Comparison of ENCODE assay signal across 9 mouse cellular contexts in the genomic region with DNA sequence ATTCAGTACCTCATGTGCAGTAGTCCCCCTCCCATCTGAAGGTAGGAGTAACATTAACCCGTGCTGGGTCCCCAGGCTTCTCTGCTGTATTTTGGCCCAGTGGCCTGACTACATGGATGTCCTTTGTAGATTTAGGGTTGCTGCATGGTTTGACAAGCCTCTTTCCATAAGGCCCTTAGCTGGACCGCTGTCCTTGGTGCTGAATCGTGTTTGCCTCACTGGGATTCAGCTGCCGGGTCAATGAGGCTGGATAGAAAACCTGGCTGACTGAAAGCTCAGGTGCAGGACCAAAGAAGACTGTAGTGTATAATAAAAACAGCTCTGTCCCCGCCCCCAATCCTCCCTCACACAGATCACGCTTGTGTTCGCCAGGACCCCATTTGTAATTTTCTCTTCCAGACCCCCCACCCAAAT. TPM values are rescaled to one million over a fixed set of nuclear protein-coding genes. Genes with fewer than 3 reads are reported as not detected.
DNase-seq lines count a peak whose midpoint lies in the region; TF ChIP-seq lines count a peak whose summit lies in the region.
"Had no signal": no experiment of that assay in that cellular context is flagged by ENCODE, and none has a peak within 500 bp of the region (broad histone marks: within the 10 kb centered on the region; RNA-seq: fewer than 3 reads in every experiment).

No protein-coding gene starts in this region.

- no peak for TF ChIP-seq CTCF in thymus, adult 2 months (IDR thresholded peaks at IDR 0.05; ENCODE audit: borderline replicate concordance, control insufficient read depth, extremely low read depth, insufficient read depth, low read length, poor library complexity)

- TF ChIP-seq POLR2A in thymus, adult 2 months (IDR thresholded peaks at IDR 0.05; ENCODE audit: control insufficient read depth, extremely low read depth, insufficient read depth, low read length, poor library complexity), result no peak

- no peak overlapping the region for H3K4me3 ChIP-seq in limb, embryonic 10.5 days
- H3K4me3 ChIP-seq in thymus, adult 2 months (ENCODE audit: control insufficient read depth, insufficient read depth, low read length), result no peak overlapping the region
- H3K4me3 ChIP-seq: liver, embryonic 13.5 days had no signal

- no peaks in the 10 kb centered on the region; the same call in 1 of the 2 replicates for H3K27me3 ChIP-seq in limb, embryonic 10.5 days (ENCODE audit: low read depth, poor library complexity, severe bottlenecking)
- H3K27me3 ChIP-seq in thymus, adult 2 months (ENCODE audit: control insufficient read depth, insufficient read depth, low read length), result no peaks in the 10 kb centered on the region
- H3K27me3 ChIP-seq: liver, embryonic 13.5 days had no signal

- peak; percentile 7 to 70 for DNase-seq in heart, adult 18-20 months
- no peak for DNase-seq in heart, postnatal 25 days (ENCODE audit: low spot score)
- peak; percentile 66 for DNase-seq in cerebellum, adult 9-10 months
- DNase-seq in frontal cortex, adult 2 months (ENCODE audit: extremely low spot score in 1 of 2, low spot score in 1 of 2), result peak; percentile 29 to 46
- DNase-seq in kidney, adult 18-20 months, result peak; percentile 34
- peak; percentile 90 for DNase-seq in limb, embryonic 10.5 days (ENCODE audit: low spot score)
- DNase-seq in ovary, postnatal 10 days (ENCODE audit: low spot score), result peak; percentile 61
- no peak for DNase-seq in thymus, adult 2 months
- DNase-seq: liver, embryonic 13.5 days had no signal

- H3K27ac ChIP-seq in limb, embryonic 10.5 days, result no peak overlapping the region
- no peak overlapping the region for H3K27ac ChIP-seq in thymus, adult 2 months (ENCODE audit: control insufficient read depth, insufficient read depth, low read length)
- H3K27ac ChIP-seq: liver, embryonic 13.5 days had no signal

- intact Hi-C loops in heart, postnatal 25 days (cut with DNase I), result no loop called here

- WGBS in limb, embryonic 10.5 days, result 1% methylated on average over 7 of the region's 7 CpGs
- WGBS in thymus, adult 2 months, result 7% methylated on average over 7 of the region's 7 CpGs

- H3K36me3 ChIP-seq in limb, embryonic 10.5 days, result no peaks in the 10 kb centered on the region
- no peaks in the 10 kb centered on the region for H3K36me3 ChIP-seq in thymus, adult 2 months (ENCODE audit: control insufficient read depth, insufficient read depth, low read length)
- H3K36me3 ChIP-seq: liver, embryonic 13.5 days had no signal

- no peaks in the 10 kb centered on the region for H3K4me1 ChIP-seq in limb, embryonic 10.5 days
- no peaks in the 10 kb centered on the region for H3K4me1 ChIP-seq in thymus, adult 2 months (replicated peaks; ENCODE audit: control insufficient read depth, insufficient read depth, low read length)
- H3K4me1 ChIP-seq: liver, embryonic 13.5 days had no signal

- H3K9me3 ChIP-seq in limb, embryonic 10.5 days (replicated peaks), result no peaks in the 10 kb centered on the region
- H3K9me3 ChIP-seq: liver, embryonic 13.5 days had no signal

RNA-seq across cellular contexts. Expression of a gene that starts 1.2 kb away (rescaled TPM):
- total RNA-seq in heart, adult 18-20 months (2021), result not detected
- total RNA-seq in heart, postnatal 25 days (2021), result not detected
- polyA plus RNA-seq in frontal cortex, adult 2 months (2012; rRNA removed), result 100.0 and 112 TPM in 2 replicates
- not detected in 2 replicates for polyA plus RNA-seq in limb, embryonic 10.5 days (2016; fragmentation: Nextera tagmentation; extraction: Ambion mirVana)
- not detected in 2 replicates for polyA plus RNA-seq in thymus, adult 2 months (2012; rRNA removed)

Comparison
In these comparisons a context has a peak if more than half of its experiments do, and no peak if none do; other contexts are left out.
1. DNase-seq: peak in heart, adult 18-20 months (2 of 2), cerebellum, adult 9-10 months (single experiment), frontal cortex, adult 2 months (2 of 2), kidney, adult 18-20 months (single experiment), limb, embryonic 10.5 days (single experiment) and ovary, postnatal 10 days (single experiment); none in heart, postnatal 25 days (single experiment) and thymus, adult 2 months (single experiment).
2. RNA of a gene that starts 1.2 kb away (polyA plus RNA-seq): 100.0 to 112 TPM in frontal cortex, adult 2 months; not detected in limb, embryonic 10.5 days and not detected in thymus, adult 2 months; every median in the first group is over 10 times any median in the second.